Mouse (Mus musculus): ENCODE measurements around the gene Otop1. TPM values are rescaled to one million over a fixed set of nuclear protein-coding genes. Genes with fewer than 3 reads are reported as not detected.

Otop1 gene
- polyA plus RNA-seq, 1 experiment from 2014 or later, result not detected

DNA sequence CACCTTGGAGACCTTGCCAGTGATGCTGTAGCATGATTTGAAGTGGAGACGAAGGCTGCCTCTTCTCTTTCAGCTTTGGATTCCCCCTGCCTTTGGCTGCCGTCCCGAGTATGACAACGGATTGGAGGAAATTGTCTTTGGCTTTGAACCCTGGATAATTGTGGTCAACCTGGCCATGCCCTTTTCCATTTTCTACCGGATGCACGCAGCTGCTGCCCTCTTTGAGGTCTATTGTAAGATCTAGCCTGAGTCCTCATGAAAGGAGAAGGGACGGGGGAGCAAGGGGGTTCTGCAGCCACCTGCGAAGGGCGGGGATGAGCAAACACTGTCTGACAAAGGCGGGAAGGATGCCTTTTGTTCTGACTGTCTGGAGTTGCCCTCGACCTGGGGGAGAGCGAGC lies 26.9 kb downstream of the Otop1 start:
- H3K36me3 ChIP-seq, result no peaks in the 10 kb centered on the region
- H3K9ac ChIP-seq, result no peak overlapping the region
- no peaks in the 10 kb centered on the region for H3K9me3 ChIP-seq
- H3K27ac ChIP-seq (replicated peaks), result no peak overlapping the region
- no peak for ATAC-seq (ENCODE audit: low read depth)
- no peaks in the 10 kb centered on the region; the same call in 1 of the 2 replicates for H3K27me3 ChIP-seq
- H3K4me3 ChIP-seq, result no peak overlapping the region
- no peak overlapping the region for H3K4me2 ChIP-seq
- H3K4me1 ChIP-seq (replicated peaks), result no peaks in the 10 kb centered on the region
- WGBS, result 21% methylated on average over 12 of the region's 12 CpGs

DNA sequence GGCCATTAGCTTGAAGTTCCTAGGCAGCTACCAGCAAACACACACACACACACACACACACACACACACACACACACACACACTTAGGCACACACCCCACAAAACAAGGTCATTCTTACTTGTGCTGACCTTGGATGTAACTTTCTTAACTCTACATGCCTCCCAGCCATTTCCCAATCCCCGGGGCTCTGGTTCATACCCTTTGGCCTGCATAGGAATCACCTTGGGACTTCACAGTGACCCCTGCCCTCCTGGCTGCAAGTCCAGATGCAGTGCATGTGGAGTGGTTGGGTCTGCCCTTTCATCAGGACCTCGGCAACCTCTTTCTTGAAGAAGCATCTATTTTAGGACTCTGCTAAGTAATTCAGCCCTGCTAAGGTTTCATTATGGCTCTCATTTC lies 29.5 kb downstream of the Otop1 start:
- H3K27ac ChIP-seq (replicated peaks), result no peak overlapping the region
- no peaks in the 10 kb centered on the region for H3K4me1 ChIP-seq (replicated peaks)
- ATAC-seq (ENCODE audit: low read depth), result no peak
- H3K36me3 ChIP-seq, result no peaks in the 10 kb centered on the region
- no peaks in the 10 kb centered on the region for H3K9me3 ChIP-seq
- no peak overlapping the region for H3K4me3 ChIP-seq
- 85% methylated on average over 2 of the region's 2 CpGs for WGBS
- peaks cover 10% of the 10 kb centered on the region for H3K27me3 ChIP-seq
- no peak overlapping the region for H3K4me2 ChIP-seq
- no peak overlapping the region for H3K9ac ChIP-seq

DNA sequence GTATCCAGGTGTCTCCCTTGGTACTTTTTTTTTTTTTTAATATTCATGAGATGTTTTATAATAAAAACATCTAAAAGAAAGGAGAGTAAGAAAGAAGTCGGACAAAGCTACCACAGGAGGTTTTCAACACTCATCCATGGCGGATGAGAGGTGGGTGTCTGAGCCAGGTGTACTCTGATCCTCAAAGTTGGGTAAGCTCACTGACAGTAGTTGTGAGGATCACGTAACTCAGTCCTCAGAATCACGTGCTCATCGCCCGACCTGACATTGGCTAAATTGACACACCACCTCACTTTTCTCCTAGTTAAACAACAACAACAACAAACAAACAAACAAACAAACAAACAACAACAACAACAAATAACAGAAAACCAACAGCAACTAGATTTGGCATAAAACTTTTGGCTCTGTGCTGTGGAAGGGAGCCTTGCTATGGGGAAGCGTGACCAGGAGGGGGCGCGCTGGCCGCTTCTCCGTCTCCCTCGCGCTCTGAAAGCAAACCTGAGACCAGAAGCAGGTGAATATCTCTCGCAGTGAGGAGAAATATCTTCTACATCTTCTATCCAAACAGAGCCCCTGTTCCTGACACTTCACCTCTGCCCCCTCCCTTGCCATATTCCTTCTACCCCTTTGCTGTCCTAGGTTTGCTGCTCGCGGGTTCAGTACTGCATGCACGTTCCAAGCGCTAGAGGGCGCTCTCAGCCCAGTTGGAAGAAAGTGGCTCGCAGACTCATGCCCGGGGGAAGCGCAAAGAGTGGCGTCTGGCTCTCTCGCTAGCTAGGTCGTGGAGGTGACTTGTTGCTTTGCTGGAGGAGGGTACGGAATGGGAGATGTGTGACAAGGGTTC lies 31.7 kb downstream of the Otop1 start:
- WGBS, result 10% methylated on average over 26 of the region's 26 CpGs
- Histone ChIP-seq H3K36me3 (no peaks in the 10 kb centered on the region), H3K9me3 (no peaks in the 10 kb centered on the region), H3K4me1 (replicated peaks) (no peaks in the 10 kb centered on the region), H3K27me3 (peaks cover 10% of the 10 kb centered on the region), H3K27ac (replicated peaks) (no peak overlapping the region), H3K4me3 (peak overlapping the region; percentile 42), H3K9ac (peak overlapping the region; percentile 62), H3K4me2 (peak overlapping the region; percentile 64)
- peak; percentile 90 for ATAC-seq (ENCODE audit: low read depth)

DNA sequence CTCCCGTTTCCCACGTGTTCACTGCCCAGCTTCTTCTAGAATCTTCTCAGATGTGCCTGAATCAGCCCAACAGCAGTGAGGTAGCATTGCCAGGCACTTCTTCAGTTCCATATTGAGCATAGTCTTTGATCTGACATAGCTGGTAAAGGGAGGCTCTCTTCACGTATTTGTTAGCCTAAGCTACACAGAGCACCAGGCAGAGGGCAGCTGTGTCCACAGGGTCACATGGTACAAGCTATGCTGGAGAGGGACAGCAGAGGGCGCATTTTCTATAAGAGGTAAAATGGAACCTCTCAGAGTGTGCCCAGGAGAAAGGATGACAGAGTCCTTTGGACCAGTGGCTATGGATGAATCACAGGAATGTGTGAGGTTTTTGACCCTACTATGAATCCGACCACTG lies 33.1 kb downstream of the Otop1 start:
- H3K9ac ChIP-seq, result no peak overlapping the region
- no peaks in the 10 kb centered on the region for H3K4me1 ChIP-seq (replicated peaks)
- no peaks in the 10 kb centered on the region for H3K36me3 ChIP-seq
- H3K9me3 ChIP-seq, result no peaks in the 10 kb centered on the region
- peaks cover 10% of the 10 kb centered on the region for H3K27me3 ChIP-seq
- H3K4me3 ChIP-seq, result no peak overlapping the region
- no peak overlapping the region for H3K27ac ChIP-seq (replicated peaks)
- ATAC-seq (ENCODE audit: low read depth), result no peak
- H3K4me2 ChIP-seq, result no peak overlapping the region
- 50% methylated on average over 5 of the region's 5 CpGs for WGBS

DNA sequence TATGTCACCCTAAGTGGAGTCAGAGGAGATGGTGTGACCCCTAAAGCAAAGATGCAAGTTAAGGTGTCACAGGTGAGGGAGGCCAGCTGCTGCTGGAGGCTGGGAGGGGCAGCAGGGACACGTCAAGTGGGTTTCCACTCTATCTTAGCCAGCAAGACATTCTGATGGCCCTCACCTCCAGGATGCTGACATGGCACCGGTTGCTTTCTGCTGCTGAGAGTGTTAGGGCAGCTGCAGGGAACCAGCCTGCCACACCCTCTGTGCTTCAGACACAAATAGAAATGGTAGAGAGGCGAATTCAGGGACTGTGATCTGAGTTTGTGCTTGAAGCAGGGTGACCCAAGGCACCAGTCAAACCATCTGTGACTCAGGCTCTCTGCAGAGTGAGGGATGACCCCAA lies 34.0 kb downstream of the Otop1 start:
- Histone ChIP-seq H3K4me3 (no peak overlapping the region), H3K4me2 (no peak overlapping the region), H3K27ac (replicated peaks) (no peak overlapping the region), H3K9me3 (no peaks in the 10 kb centered on the region), H3K9ac (no peak overlapping the region), H3K36me3 (no peaks in the 10 kb centered on the region), H3K4me1 (replicated peaks) (no peaks in the 10 kb centered on the region), H3K27me3 (peaks cover 10% of the 10 kb centered on the region)
- 76% methylated on average over 3 of the region's 3 CpGs for WGBS
- ATAC-seq (ENCODE audit: low read depth), result no peak

DNA sequence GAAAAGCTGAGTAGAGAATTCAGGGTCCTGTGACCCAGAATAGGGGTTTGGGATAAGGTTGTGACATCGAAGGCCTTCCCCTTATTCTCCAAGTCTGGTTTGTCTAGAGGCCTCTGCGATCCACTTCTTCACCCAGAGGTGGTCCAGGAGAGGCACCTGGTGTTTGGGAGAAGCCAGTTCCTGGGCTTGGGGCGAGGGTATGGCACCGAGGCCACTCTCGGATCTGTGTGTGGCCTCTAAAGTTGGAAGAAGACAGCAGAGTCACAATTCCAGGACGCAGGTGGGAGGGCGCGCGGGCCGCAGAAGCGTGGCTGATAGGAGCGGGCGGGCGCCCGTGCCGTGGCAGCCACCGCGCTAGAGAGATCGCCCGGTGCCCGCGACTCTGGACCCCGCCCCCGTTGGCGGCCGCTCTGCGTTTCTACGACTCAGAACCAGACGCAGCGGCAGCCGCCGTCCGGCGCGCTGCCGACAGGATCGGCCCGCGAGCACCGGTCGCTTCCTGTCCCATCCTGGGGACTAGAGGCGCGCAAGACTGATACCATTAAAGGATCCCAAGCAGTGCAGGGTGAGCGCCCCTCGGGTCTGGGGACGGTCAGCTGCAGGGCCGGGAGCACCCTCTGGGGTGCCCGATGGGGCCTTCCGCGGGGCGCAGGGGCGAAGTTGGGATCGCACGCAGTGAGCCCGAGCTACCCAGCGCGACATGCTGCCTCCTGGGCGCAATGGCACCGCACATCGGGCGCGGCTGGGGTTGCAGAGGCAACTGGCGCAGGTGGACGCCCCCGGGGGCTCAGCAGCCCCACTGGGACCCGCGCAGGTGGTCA lies 43.4 kb downstream of the Otop1 start, which contains the start of gene Drd5:
Gene Drd5 (plus strand): TSS at position 402 of the 821 bp plus-strand sequence.
- peak within 1 kb of the TSS; percentile 61 for H3K9ac ChIP-seq
- H3K27ac ChIP-seq (replicated peaks), result no peak within 1 kb of the TSS
- H3K36me3 ChIP-seq, result no peaks in the 10 kb centered on the region
- ATAC-seq (ENCODE audit: low read depth), result peak; percentile 65; the same call in 1 of the 2 replicates
- H3K9me3 ChIP-seq, result no peaks in the 10 kb centered on the region
- peaks cover 45% of the 10 kb centered on the region for H3K27me3 ChIP-seq
- peak within 1 kb of the TSS; percentile 47 for H3K4me3 ChIP-seq
- WGBS, result 3% methylated on average over 64 of the region's 67 CpGs
- H3K4me1 ChIP-seq (replicated peaks), result peaks cover 10% of the 10 kb centered on the region
- H3K4me2 ChIP-seq, result peak within 1 kb of the TSS; percentile 77

DNA sequence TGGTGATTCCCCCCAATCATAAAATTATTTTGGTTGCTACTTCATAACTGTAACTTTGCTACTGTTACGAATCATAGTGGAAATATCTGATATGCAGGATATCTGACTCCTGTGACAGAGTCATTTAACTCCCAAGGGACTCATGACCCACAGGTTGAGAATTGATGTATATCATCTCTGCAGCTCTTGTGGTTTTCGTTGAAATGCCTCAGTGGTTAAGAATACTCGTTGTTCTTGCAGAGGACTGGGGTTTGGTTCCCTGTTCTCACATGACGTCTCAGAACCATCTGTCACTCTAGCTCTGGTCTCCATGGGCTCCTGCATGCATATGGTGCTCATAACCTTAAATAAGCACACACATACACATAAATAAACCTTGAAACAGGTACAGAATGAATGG lies 57.6 kb downstream of the Otop1 start:
- Histone ChIP-seq H3K9me3 (0 out of 2 replicates have a peak, but pooled peaks cover 5% of the 10 kb centered on the region), H3K27ac (replicated peaks) (no peak overlapping the region), H3K4me2 (no peak overlapping the region), H3K36me3 (no peaks in the 10 kb centered on the region), H3K27me3 (no peaks in the 10 kb centered on the region), H3K9ac (no peak overlapping the region), H3K4me1 (replicated peaks) (no peaks in the 10 kb centered on the region), H3K4me3 (no peak overlapping the region)
- no peak for ATAC-seq (ENCODE audit: low read depth)
- 73% methylated on average over 4 of the region's 4 CpGs for WGBS

DNA sequence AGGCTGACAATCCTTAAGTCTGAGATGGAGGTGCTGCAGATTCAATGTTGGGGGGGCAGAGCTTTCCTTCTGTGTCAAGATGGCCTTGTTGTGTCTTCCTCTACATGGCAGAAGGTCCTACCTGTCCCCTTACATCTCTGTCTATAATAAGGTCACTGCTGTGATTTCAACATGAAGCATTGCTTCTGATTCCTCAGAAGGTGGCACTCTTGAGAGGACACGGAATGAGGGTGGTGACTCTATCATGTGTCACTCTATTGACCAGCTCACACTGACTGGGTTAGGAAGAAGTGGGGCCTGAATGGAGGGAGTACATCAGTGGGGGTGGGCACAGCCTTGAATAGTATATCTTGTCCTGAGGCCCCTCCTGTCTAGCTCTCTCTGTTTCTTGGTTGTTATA lies 58.8 kb downstream of the Otop1 start:
- Histone ChIP-seq H3K9ac (no peak overlapping the region), H3K36me3 (no peaks in the 10 kb centered on the region), H3K27ac (replicated peaks) (no peak overlapping the region), H3K4me2 (no peak overlapping the region), H3K27me3 (no peaks in the 10 kb centered on the region), H3K4me3 (no peak overlapping the region), H3K9me3 (no peaks in the 10 kb centered on the region), H3K4me1 (replicated peaks) (no peaks in the 10 kb centered on the region)
- 49% methylated on average over 1 of the region's 1 CpGs for WGBS
- ATAC-seq (ENCODE audit: low read depth), result no peak

DNA sequence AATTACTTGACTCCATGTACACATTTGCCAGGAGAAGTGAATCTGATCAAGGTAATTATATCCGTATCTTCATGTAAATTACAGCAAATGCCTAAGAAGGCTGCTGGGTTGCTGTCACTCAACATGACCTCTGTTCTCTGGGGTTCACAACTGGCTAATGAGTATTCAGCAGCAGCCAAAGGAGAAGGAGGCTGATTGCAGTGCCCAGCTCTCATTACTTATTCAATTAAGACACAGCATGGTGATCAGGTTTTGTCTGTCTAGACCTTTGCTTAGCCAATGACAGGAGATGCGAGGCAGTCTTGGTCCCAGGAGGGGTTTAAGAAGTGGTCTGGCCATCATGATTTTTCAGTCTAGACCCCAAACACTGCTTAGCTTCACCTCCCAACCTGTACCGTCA lies 67.3 kb downstream of the Otop1 start:
- H3K4me1 ChIP-seq (replicated peaks), result no peaks in the 10 kb centered on the region
- peaks cover 3% of the 10 kb centered on the region; the same call in 1 of the 2 replicates for H3K27me3 ChIP-seq
- WGBS, result 82% methylated on average over 3 of the region's 3 CpGs
- H3K4me3 ChIP-seq, result no peak overlapping the region
- no peaks in the 10 kb centered on the region for H3K9me3 ChIP-seq
- H3K9ac ChIP-seq, result no peak overlapping the region
- H3K27ac ChIP-seq (replicated peaks), result no peak overlapping the region
- H3K4me2 ChIP-seq, result no peak overlapping the region
- H3K36me3 ChIP-seq, result no peaks in the 10 kb centered on the region
- ATAC-seq (ENCODE audit: low read depth), result no peak

DNA sequence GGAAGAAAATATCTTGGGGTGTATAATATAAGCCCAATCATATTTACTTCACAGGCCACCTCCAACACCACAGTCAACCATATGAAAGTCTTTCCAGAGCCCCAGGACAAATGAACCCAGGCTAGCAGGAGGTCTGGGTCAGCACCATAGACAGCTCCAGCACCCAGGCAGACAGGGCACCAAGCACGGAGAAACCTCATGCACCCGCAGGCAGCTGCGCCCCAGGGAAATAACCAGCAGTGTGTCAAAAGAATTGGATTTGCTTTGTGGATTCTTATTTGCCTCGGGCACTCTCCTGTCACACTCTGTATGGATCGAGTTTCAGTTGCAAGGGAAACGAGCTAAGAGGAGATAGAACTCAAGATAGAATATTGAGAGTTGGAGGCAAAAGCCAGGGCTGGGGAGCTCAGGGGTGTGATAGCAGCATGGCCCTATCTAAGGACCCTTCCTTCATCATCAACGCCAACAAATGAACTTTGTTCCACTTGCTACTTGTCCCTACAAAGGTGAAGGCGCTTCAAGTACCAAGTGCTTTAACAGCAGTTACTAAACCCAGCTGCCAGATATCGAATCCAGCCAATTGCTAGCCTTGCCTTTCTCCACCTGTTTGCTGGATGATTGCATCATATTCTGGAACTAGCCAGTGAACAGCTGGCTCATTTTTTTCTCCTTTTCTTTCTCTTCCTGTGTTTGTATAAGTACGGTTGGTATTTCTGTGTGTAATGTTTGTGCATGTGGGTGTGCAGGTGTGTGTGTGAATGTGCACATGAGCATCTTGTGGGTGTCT lies 71.1 kb downstream of the Otop1 start:
- ATAC-seq (ENCODE audit: low read depth), result no peak
- Histone ChIP-seq H3K4me3 (no peak overlapping the region), H3K4me2 (no peak overlapping the region), H3K36me3 (no peaks in the 10 kb centered on the region), H3K27ac (replicated peaks) (no peak overlapping the region), H3K27me3 (peaks cover 3% of the 10 kb centered on the region; the same call in 1 of the 2 replicates), H3K9me3 (no peaks in the 10 kb centered on the region), H3K4me1 (replicated peaks) (peaks cover 9% of the 10 kb centered on the region), H3K9ac (no peak overlapping the region)
- WGBS, result 40% methylated on average over 10 of the region's 10 CpGs

DNA sequence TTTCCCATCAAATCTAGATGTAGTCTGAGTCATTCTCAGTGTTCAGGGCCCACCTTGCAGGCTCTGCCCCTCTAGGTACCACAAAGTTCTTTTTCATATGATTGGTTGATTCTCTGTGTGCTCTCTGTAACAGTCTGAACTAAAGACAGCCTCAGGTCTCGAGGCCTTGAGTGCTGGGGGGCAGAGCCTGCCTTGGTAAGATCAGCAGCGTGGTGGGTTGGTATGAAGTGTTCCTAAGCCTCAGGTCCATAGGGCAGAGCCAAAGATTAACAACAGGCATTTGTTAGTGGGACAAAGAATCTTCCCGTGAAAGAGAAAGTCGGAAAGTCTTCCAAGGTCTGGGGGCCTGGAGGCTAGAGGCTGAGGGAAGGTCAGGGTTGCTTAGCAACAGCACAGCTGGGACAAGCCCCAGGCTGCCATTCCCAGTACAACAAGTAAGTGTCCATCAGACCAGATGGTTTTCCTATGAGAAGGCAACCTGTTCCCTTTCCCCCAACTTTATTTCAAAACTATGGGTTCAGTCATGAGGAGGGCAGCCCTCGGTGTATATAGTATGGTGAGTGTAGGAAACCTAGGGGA lies 74.7 kb downstream of the Otop1 start:
- H3K36me3 ChIP-seq, result no peaks in the 10 kb centered on the region
- no peak overlapping the region for H3K27ac ChIP-seq (replicated peaks)
- WGBS, result 21% methylated on average over 5 of the region's 5 CpGs
- H3K9ac ChIP-seq, result no peak overlapping the region
- no peaks in the 10 kb centered on the region for H3K9me3 ChIP-seq
- no peak; the same call in 1 of the 2 replicates for ATAC-seq (ENCODE audit: low read depth)
- H3K27me3 ChIP-seq, result peaks cover 3% of the 10 kb centered on the region; the same call in 1 of the 2 replicates
- H3K4me1 ChIP-seq (replicated peaks), result peaks cover 9% of the 10 kb centered on the region
- H3K4me3 ChIP-seq, result no peak overlapping the region
- no peak overlapping the region for H3K4me2 ChIP-seq
